In the genomic region with DNA sequence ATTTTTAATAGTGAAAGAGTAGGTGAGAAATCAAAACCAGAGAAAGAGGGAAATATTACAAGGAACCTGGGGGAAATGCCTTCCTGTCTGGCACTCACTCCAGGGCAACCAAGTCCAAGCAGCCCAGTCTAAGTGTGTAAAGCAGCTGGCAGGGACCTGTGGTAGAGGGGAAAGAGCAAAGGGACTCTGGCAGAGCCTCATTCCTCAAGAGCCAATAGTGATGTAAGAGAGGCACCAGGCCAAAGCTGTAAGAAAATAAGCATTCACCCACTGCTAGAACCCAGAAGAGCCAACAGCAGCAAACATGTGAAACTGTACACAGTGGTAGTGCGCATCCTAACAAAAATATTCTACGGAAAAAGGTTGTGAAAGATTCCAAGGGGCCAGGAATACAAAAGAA, we compare ENCODE assay signal across 8 mouse cellular contexts.
DNase-seq lines count a peak whose midpoint lies in the region; ATAC-seq and TF ChIP-seq lines count a peak whose summit lies in the region.
"Had no signal": no experiment of that assay in that cellular context is flagged by ENCODE, and none has a peak within 500 bp of the region (broad histone marks: within the 10 kb centered on the region; RNA-seq: fewer than 3 reads in every experiment).

No protein-coding gene starts in this region.

- H3K9ac ChIP-seq in liver, adult 2 months (ENCODE audit: low read depth, low read length) = no peak overlapping the region
- no peak overlapping the region for H3K9ac ChIP-seq in liver, embryonic 11.5 days (ENCODE audit: low read depth, low read length)

- H3K9me3 ChIP-seq in liver, embryonic 11.5 days (ENCODE audit: control insufficient read depth, low read length) = no peaks in the 10 kb centered on the region

- no peak overlapping the region for H3K4me3 ChIP-seq in liver, adult 2 months (ENCODE audit: insufficient read depth, low read depth, low read length)
- no peak overlapping the region for H3K4me3 ChIP-seq in liver, embryonic 11.5 days (ENCODE audit: low read depth, low read length)

- H3K36me3 ChIP-seq in liver, adult 2 months (ENCODE audit: control insufficient read depth, insufficient read depth, low read length) = no peaks in the 10 kb centered on the region
- H3K36me3 ChIP-seq in liver, embryonic 11.5 days (ENCODE audit: control insufficient read depth, insufficient read depth, low read length) = no peaks in the 10 kb centered on the region

- H3K79me2 ChIP-seq in liver, adult 2 months (ENCODE audit: control insufficient read depth, insufficient read depth, low read length) = no peaks in the 10 kb centered on the region

- ATAC-seq in liver, embryonic 11.5 days (replicated peaks; ENCODE audit: low FRiP score) = no peak
- ATAC-seq in megakaryocyte-erythroid progenitor cell, adult 5-6 weeks (replicated peaks; ENCODE audit: low FRiP score, low TSS enrichment, poor library complexity, severe bottlenecking) = no peak

- peaks cover 2% of the 10 kb centered on the region; the same call in 1 of the 2 replicates for H3K27me3 ChIP-seq in liver, adult 2 months (ENCODE audit: control insufficient read depth, insufficient read depth, low read length)
- H3K27me3 ChIP-seq in liver, embryonic 11.5 days (replicated peaks; ENCODE audit: control insufficient read depth, insufficient read depth, low read length) = no peaks in the 10 kb centered on the region

- 18% methylated on average over 2 of the region's 2 CpGs for WGBS in liver, adult 2 months
- WGBS in liver, embryonic 11.5 days = 85% methylated on average over 2 of the region's 2 CpGs

- intact Hi-C loops in left cerebral cortex, postnatal 14 days (cut with DNase I) = no loop called here

- TF ChIP-seq POLR2A in liver, adult 2 months (IDR thresholded peaks at IDR 0.05; ENCODE audit: extremely low read depth, insufficient read depth, low read length) = no peak

- peak; percentile 92 for DNase-seq in liver, adult 2 months (ENCODE audit: extremely low read depth, low read depth, low spot score)
- no peak for DNase-seq in liver, embryonic 11.5 days (ENCODE audit: low spot score)
- peak; percentile 47 to 57 for DNase-seq in cerebellum, postnatal 14 days
- peak; percentile 51 for DNase-seq in gastrocnemius, postnatal 25 days
- peak; percentile 15 to 23 for DNase-seq in left cerebral cortex, postnatal 14 days (ENCODE audit: low spot score in 2 of 2)
- DNase-seq in thymus, adult 18-20 months = no peak

- TF ChIP-seq CTCF in liver, adult 2 months (IDR thresholded peaks at IDR 0.05; ENCODE audit: low read depth, low read length) = no peak

- no peak overlapping the region for H3K27ac ChIP-seq in liver, adult 2 months (replicated peaks; ENCODE audit: insufficient read depth, low read depth, low read length)
- no peak overlapping the region for H3K27ac ChIP-seq in liver, embryonic 11.5 days (ENCODE audit: low read depth, low read length)
- H3K27ac ChIP-seq: macrophage had no signal

- no peak overlapping the region for H3K4me2 ChIP-seq in liver, embryonic 11.5 days

- H3K4me1 ChIP-seq in liver, adult 2 months (ENCODE audit: control insufficient read depth, insufficient read depth, low read length) = peaks cover 2% of the 10 kb centered on the region; the same call in 1 of the 2 replicates
- H3K4me1 ChIP-seq in liver, embryonic 11.5 days (replicated peaks; ENCODE audit: control insufficient read depth, insufficient read depth, low read length) = no peaks in the 10 kb centered on the region

Comparison
In these comparisons a context has a peak if more than half of its experiments do, and no peak if none do; other contexts are left out.
1. DNase-seq: peak in liver, adult 2 months (single experiment), cerebellum, postnatal 14 days (2 of 2), gastrocnemius, postnatal 25 days (single experiment) and left cerebral cortex, postnatal 14 days (2 of 2); none in liver, embryonic 11.5 days (single experiment) and thymus, adult 18-20 months (0 of 2).